Mouse (Mus musculus): ENCODE results near the gene Timm10.

DNA sequence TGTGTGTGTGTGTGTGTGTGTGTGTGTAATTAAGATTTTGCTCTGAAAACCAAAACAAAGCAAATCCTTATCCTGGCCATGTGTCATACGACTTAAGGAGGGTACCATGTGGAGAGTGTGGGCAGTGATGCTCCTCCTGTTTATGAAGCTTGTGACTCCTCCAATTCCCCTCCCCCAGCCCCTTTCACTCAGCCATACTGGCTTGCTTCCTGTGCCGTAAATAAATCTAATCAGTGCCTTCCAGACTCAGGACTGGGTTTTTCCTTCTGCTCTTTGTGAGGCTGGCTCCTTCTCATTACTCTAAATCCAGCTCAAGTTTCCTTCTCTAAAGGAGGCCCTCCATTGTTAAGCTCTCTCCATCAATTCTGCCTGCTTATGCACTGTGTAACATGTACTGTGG, 3.6 kb upstream of the Timm10 start:
- TF ChIP-seq CTCF (IDR thresholded peaks at IDR 0.05; ENCODE audit: borderline replicate concordance, extremely low read depth, insufficient read depth, insufficient read length) = no peak
- TF ChIP-seq POLR2A (IDR thresholded peaks at IDR 0.05; ENCODE audit: borderline replicate concordance, extremely low read depth, insufficient read depth, insufficient read length, poor library complexity, severe bottlenecking) = no peak

All from brain, embryonic 14.5 days (tissue).